Mouse (Mus musculus): ENCODE data around the gene Crlf3.
A peak's percentile ranks its signal among the peaks of the same experiment; 100 is the strongest.

DNA sequence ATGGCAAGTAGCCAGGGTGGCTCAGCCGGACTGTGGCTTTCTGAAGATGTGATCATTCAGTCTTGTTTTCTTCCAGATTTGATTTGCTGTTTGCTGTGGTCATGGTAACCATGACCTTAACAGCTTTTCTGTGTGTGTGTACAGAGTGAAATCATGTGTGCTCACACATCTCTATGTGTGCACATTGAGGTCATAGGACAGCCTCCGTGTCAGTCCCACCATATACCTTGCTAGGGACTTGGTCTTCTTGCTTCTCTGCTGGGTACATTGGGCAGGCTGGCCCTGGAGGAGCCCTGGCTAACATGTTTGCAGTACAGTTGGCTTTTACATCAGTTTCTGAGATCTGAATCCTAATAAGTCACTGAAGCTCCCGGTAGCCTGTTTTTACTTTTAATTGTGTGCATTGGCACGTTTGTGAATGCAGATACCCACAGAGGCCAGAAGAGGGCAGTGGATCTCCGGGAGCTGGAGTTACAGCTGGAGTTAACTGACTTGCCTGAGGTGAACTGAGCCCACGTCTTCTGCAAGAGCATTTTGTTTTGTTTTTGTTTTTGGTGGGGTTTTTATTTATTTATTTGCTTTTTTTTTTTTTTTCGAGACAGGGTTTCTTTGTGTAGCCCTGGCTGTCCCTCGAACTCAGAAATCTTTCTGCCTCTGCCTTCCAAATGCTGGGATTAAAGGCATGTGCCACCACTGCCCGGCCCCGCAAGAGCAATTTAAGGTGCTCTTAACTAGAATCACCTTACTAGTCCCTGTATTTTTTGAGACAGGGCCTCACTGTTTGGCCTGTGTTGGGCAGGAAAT lies 38.0 kb downstream of the Crlf3 start:
- peak; percentile 62 for TF ChIP-seq CTCF (IDR thresholded peaks at IDR 0.05; ENCODE audit: control insufficient read depth, insufficient read depth, insufficient read length)
- no peak for TF ChIP-seq MYOG (IDR thresholded peaks at IDR 0.05; ENCODE audit: control insufficient read depth, extremely low read depth, insufficient read length)
- no peak for TF ChIP-seq MYOD1 (IDR thresholded peaks at IDR 0.05; ENCODE audit: control insufficient read depth, insufficient read length, low read depth)
- TF ChIP-seq USF1 (IDR thresholded peaks at IDR 0.05; ENCODE audit: low read depth), result no peak
- TF ChIP-seq FOSL1 (IDR thresholded peaks at IDR 0.05; ENCODE audit: insufficient read depth, low read length, poor library complexity, severe bottlenecking), result no peak
- TF ChIP-seq CEBPB (IDR thresholded peaks at IDR 0.05; ENCODE audit: low read depth), result no peak
- no peak for TF ChIP-seq MAX (IDR thresholded peaks at IDR 0.05)

Data from C2C12 (cell line).